Mouse (Mus musculus) liver, embryonic 16.5 days (tissue): ENCODE measurements around the gene Muc1. TPM values are rescaled to one million over a fixed set of nuclear protein-coding genes. Genes with fewer than 3 reads are reported as not detected.

Experiments used
- ATAC-seq: fragments of 200-750 bp; cut with Nextera tagmentation; 2 replicates; pipeline ENCODE4 v1.8.0; 2017; ENCODE audit warnings: low read depth, mild to moderate bottlenecking, moderate number of reproducible peaks, moderate library complexity
- H3K27ac ChIP-seq: fragments of 300-500 bp; sonication (generic); 2 replicates; pipeline ENCODE4 v1.5.1; 2014; ENCODE audit warnings: mild to moderate bottlenecking, low read length
- H3K27me3 ChIP-seq: fragments of 300-500 bp; sonication (generic); 2 replicates; pipeline ENCODE4 v1.6.1; 2014; ENCODE audit warnings: low read depth, low read length, mixed read lengths; ENCODE audit not compliant: control insufficient read depth, insufficient read depth
- H3K36me3 ChIP-seq: fragments of 300-500 bp; sonication (generic); 2 replicates; pipeline ENCODE4 v1.6.1; 2014; ENCODE audit warnings: mild to moderate bottlenecking; ENCODE audit not compliant: control insufficient read depth, insufficient read depth
- H3K4me1 ChIP-seq: fragments of 300-500 bp; sonication (generic); 2 replicates; pipeline ENCODE4 v1.6.1; 2014; ENCODE audit warnings: low read depth, low read length, mixed read lengths; ENCODE audit not compliant: control insufficient read depth
- H3K4me2 ChIP-seq: fragments of 300-500 bp; sonication (generic); 2 replicates; pipeline ENCODE4 v1.6.1; 2014; ENCODE audit warnings: low read depth, low read length, mixed read lengths
- H3K4me3 ChIP-seq: fragments of 300-500 bp; sonication (generic); 2 replicates; pipeline ENCODE4 v1.5.1; 2014; ENCODE audit warnings: low read depth, mild to moderate bottlenecking, low read length
- H3K9ac ChIP-seq: fragments of 300-500 bp; sonication (generic); 2 replicates; pipeline ENCODE4 v1.6.1; 2014; ENCODE audit warnings: low read depth, low read length
- H3K9me3 ChIP-seq: fragments of 300-500 bp; sonication (generic); replicated peaks from 2 replicates; pipeline ENCODE4 v1.6.1; 2016; ENCODE audit warnings: low read length; ENCODE audit not compliant: control insufficient read depth
- WGBS: fragments of 180-500 bp; shearing (Covaris S2); extraction: QIAGEN DNeasy Blood & Tissue Kit; methylation state at CpG from one replicate; pipeline ENCODE4 v1.1.7; 2014; ENCODE audit not compliant: insufficient replicate concordance; 5-methylcytosine and 5-hydroxymethylcytosine counted together
- polyA plus RNA-seq: library from polyadenylated mRNA; unstranded; fragments of >200 nt; fragmentation: Nextera tagmentation; extraction: Ambion mirVana; gene quantifications from 2 replicates; pipeline ENCODE4 v1.2.1, GENCODE M21; 2015

Gene Muc1
- polyA plus RNA-seq, 1 experiment from 2014 or later, result 1.0 TPM

DNA sequence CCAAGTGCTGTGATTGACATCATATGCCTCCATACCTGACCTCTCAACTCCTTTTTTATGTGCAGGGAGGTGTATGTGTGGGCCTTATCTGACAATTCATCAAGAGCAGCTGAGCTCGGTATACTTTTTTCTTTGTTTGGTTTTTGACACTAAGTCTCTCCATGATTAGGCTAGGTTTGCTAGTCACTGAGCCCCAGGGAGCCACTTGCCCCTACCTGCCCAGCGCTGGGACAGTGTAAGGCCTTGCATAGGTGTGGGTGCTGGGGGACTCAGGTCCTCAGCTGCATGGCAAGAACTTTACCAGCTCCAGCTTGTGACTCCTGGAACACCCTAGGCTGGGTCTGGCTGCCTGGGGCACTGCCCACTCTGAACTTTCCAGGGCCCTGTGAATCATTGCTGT, 22.2 kb upstream of the Muc1 start:
- 75% methylated on average over 2 of the region's 2 CpGs for WGBS
- no peak for ATAC-seq
- H3K27ac ChIP-seq, result no peak overlapping the region
- H3K9me3 ChIP-seq, result no peaks in the 10 kb centered on the region
- H3K9ac ChIP-seq, result no peak overlapping the region
- H3K4me1 ChIP-seq, result peaks cover 6% of the 10 kb centered on the region
- no peak overlapping the region for H3K4me3 ChIP-seq
- H3K36me3 ChIP-seq, result peaks cover 33% of the 10 kb centered on the region
- no peak overlapping the region for H3K4me2 ChIP-seq
- H3K27me3 ChIP-seq, result no peaks in the 10 kb centered on the region

GRCm38 (mm10) chr3:89208075-89208657, 20.7 kb upstream of the Muc1 start:
- Histone ChIP-seq H3K4me1 (peaks cover 7% of the 10 kb centered on the region), H3K9ac (no peak overlapping the region), H3K4me3 (no peak overlapping the region), H3K4me2 (no peak overlapping the region), H3K27ac (no peak overlapping the region), H3K27me3 (no peaks in the 10 kb centered on the region), H3K9me3 (no peaks in the 10 kb centered on the region), H3K36me3 (peaks cover 33% of the 10 kb centered on the region)
- ATAC-seq, result no peak
- 81% methylated on average over 13 of the region's 13 CpGs for WGBS

DNA sequence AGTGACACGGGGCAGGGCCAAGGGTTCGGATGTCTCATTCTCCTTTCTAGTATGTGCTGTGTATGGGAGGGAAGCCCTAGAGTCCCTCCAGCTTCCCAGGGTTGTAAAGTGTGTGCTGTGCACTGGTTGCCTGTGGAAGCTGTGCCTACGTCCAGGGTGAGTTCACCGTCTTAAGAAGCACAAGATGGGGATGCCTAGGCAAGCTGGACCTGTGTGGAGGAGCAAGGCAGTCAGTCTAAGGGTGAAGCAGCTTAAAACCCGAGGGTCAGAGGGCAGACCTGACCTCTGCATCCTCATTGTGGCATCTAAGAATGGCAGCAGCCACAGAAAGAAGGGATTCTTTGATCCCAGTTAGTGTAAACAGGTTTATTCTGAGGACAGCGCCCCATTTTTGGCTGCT, 20.1 kb upstream of the Muc1 start:
- no peak overlapping the region for H3K9ac ChIP-seq
- H3K27me3 ChIP-seq, result no peaks in the 10 kb centered on the region
- H3K4me2 ChIP-seq, result no peak overlapping the region
- H3K27ac ChIP-seq, result no peak overlapping the region
- no peak for ATAC-seq
- H3K9me3 ChIP-seq, result no peaks in the 10 kb centered on the region
- 78% methylated on average over 6 of the region's 6 CpGs for WGBS
- no peak overlapping the region for H3K4me3 ChIP-seq
- H3K36me3 ChIP-seq, result peaks cover 33% of the 10 kb centered on the region
- H3K4me1 ChIP-seq, result peaks cover 4% of the 10 kb centered on the region

DNA sequence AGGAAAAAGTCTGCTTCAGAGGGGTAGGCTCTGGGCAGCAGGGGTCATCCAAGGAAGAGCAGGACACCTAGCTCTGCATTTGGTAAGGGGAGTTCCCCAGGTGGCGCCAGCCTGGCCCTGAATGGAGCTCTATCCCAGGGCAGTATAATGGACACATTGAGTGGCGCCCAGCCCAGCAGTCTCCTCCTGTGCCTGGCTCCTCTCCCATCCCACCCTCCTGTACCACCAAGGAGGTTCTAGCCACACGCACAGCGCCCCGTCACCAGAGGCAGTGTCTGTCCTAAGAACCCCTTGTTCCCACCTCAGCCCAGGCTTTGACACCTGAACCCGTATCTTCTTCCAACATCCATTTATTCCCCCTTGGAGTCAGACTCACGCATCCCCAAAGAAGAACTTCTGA, 19.1 kb upstream of the Muc1 start:
- Histone ChIP-seq H3K9me3 (no peaks in the 10 kb centered on the region), H3K4me3 (no peak overlapping the region), H3K4me1 (peaks cover 10% of the 10 kb centered on the region), H3K27me3 (peaks cover 2% of the 10 kb centered on the region; the same call in 1 of the 2 replicates), H3K27ac (no peak overlapping the region), H3K9ac (no peak overlapping the region), H3K4me2 (no peak overlapping the region), H3K36me3 (peaks cover 33% of the 10 kb centered on the region)
- 82% methylated on average over 7 of the region's 7 CpGs for WGBS
- ATAC-seq, result no peak

- Histone ChIP-seq H3K9ac (no peak overlapping the region), H3K4me1 (peaks cover 14% of the 10 kb centered on the region), H3K4me3 (no peak overlapping the region), H3K9me3 (no peaks in the 10 kb centered on the region), H3K27ac (no peak overlapping the region), H3K36me3 (peaks cover 33% of the 10 kb centered on the region), H3K27me3 (peaks cover 3% of the 10 kb centered on the region; the same call in 1 of the 2 replicates), H3K4me2 (no peak overlapping the region)
- WGBS, result 73% methylated on average over 13 of the region's 13 CpGs
- ATAC-seq, result no peak
These were observed 18.7 kb upstream of the Muc1 start for GRCm38 (mm10) chr3:89210162-89210561.

GRCm38 (mm10) chr3:89210731-89211130, 18.1 kb upstream of the Muc1 start:
- no peak for ATAC-seq
- no peaks in the 10 kb centered on the region for H3K9me3 ChIP-seq
- H3K4me3 ChIP-seq, result no peak overlapping the region
- 51% methylated on average over 7 of the region's 7 CpGs for WGBS
- H3K9ac ChIP-seq, result no peak overlapping the region
- peaks cover 7% of the 10 kb centered on the region; the same call in 1 of the 2 replicates for H3K27me3 ChIP-seq
- H3K36me3 ChIP-seq, result peaks cover 30% of the 10 kb centered on the region
- no peak overlapping the region for H3K4me2 ChIP-seq
- H3K4me1 ChIP-seq, result peaks cover 20% of the 10 kb centered on the region
- H3K27ac ChIP-seq, result no peak overlapping the region

- Histone ChIP-seq H3K27ac (peak overlapping the region; percentile 55), H3K36me3 (peaks cover 11% of the 10 kb centered on the region), H3K4me3 (peak overlapping the region; percentile 90), H3K9me3 (no peaks in the 10 kb centered on the region), H3K27me3 (peaks cover 7% of the 10 kb centered on the region; the same call in 1 of the 2 replicates), H3K4me2 (peak overlapping the region; percentile 85), H3K4me1 (peaks cover 21% of the 10 kb centered on the region), H3K9ac (peak overlapping the region; percentile 68)
- WGBS, result under 1% methylated on average over 69 of the region's 69 CpGs
- ATAC-seq, result peak; percentile 91
These were observed 14.9 kb upstream of the Muc1 start for GRCm38 (mm10) chr3:89213803-89214530.

- WGBS, result 3% methylated on average over 18 of the region's 19 CpGs
- no peak for ATAC-seq
- peaks cover 21% of the 10 kb centered on the region for H3K4me1 ChIP-seq
- peak within 1 kb of the TSS; percentile 55 for H3K27ac ChIP-seq
- peak within 1 kb of the TSS; percentile 68 for H3K9ac ChIP-seq
- peaks cover 6% of the 10 kb centered on the region for H3K36me3 ChIP-seq
- peak within 1 kb of the TSS; percentile 85 for H3K4me2 ChIP-seq
- H3K27me3 ChIP-seq, result peaks cover 7% of the 10 kb centered on the region; the same call in 1 of the 2 replicates
- H3K9me3 ChIP-seq, result no peaks in the 10 kb centered on the region
- H3K4me3 ChIP-seq, result peak within 1 kb of the TSS; percentile 90
These were observed 14.0 kb upstream of the Muc1 start, which contains the start of gene Thbs3 for GRCm38 (mm10) chr3:89214681-89215411. Gene Thbs3 (plus strand): TSS chr3:89215180.
